Mouse (Mus musculus) lung, adult 2 months (tissue): Measurements from ENCODE around the gene Slc25a26. TPM values are rescaled to one million over a fixed set of nuclear protein-coding genes. Genes with fewer than 3 reads are reported as not detected.
A peak's percentile ranks its signal among the peaks of the same experiment; 100 is the strongest.

Source experiments
- DNase-seq: peaks from one replicate; pipeline ENCODE4 v3.0.0; 2022
- H3K4me1 ChIP-seq: fragments of 200-500 bp; 2 replicates; pipeline ENCODE4 v1.6.1; 2011; ENCODE audit warnings: low read length; ENCODE audit not compliant: control insufficient read depth, insufficient read depth
- H3K4me3 ChIP-seq: fragments of 200-500 bp; replicated peaks from 2 replicates; pipeline ENCODE3; 2011; ENCODE audit warnings: low read depth, mild to moderate bottlenecking, control low read depth, low read length; ENCODE audit errors: extremely low read depth
- CTCF ChIP-seq: fragments of 200-500 bp; IDR thresholded peaks from 2 replicates; pipeline ENCODE4 v1.5.1; 2011; ENCODE audit warnings: mild to moderate bottlenecking, low read length, control low read depth; ENCODE audit not compliant: insufficient read depth
- POLR2A ChIP-seq: fragments of 200-500 bp; IDR thresholded peaks from 2 replicates; pipeline ENCODE4 v1.6.1; 2011; ENCODE audit warnings: low read depth, mild to moderate bottlenecking, control low read depth, low read length, borderline replicate concordance; ENCODE audit errors: extremely low read depth
- WGBS: fragments of 180-500 bp; shearing (Covaris S2); methylation state at CpG from one replicate; pipeline ENCODE4 v1.1.7; 2018; 5-methylcytosine and 5-hydroxymethylcytosine counted together
- polyA plus RNA-seq: library from polyadenylated mRNA; depleted of rRNA; stranded (reverse); fragments of >200 nt; gene quantifications from 2 replicates; pipeline ENCODE4 v1.2.3, GENCODE M21; 2012

Gene Slc25a26
- polyA plus RNA-seq, 1 experiment = 5.7 TPM

GRCm38 (mm10) chr6:94524335-94524734 is 24.2 kb downstream of the Slc25a26 start:
- TF ChIP-seq CTCF (no peak), POLR2A (no peak)
- WGBS = 24% methylated on average over 2 of the region's 2 CpGs

GRCm38 (mm10) chr6:94530756-94531155 is 30.6 kb downstream of the Slc25a26 start:
- H3K4me3 ChIP-seq = no peak overlapping the region
- TF ChIP-seq CTCF (no peak), POLR2A (no peak)
- no peak for DNase-seq
- 55% methylated on average over 7 of the region's 7 CpGs for WGBS
- no peaks in the 10 kb centered on the region for H3K4me1 ChIP-seq

More at GRCm38 (mm10) chr6:94524335-94524734, 24.2 kb downstream of the Slc25a26 start:
- H3K4me1 ChIP-seq = no peaks in the 10 kb centered on the region
- no peak overlapping the region for H3K4me3 ChIP-seq
- no peak for DNase-seq

- Histone ChIP-seq H3K4me1 (no peaks in the 10 kb centered on the region), H3K4me3 (no peak overlapping the region)
- TF ChIP-seq CTCF (no peak), POLR2A (no peak)
- DNase-seq = no peak
- WGBS = 80% methylated on average over 4 of the region's 4 CpGs
Observed at GRCm38 (mm10) chr6:94532086-94532485, 32.0 kb downstream of the Slc25a26 start.

- 74% methylated on average over 8 of the region's 8 CpGs for WGBS
- DNase-seq = no peak
- Histone ChIP-seq H3K4me1 (no peaks in the 10 kb centered on the region), H3K4me3 (no peak overlapping the region)
- TF ChIP-seq CTCF = no peak
- TF ChIP-seq POLR2A = no peak
Observed at GRCm38 (mm10) chr6:94536478-94536877, 36.3 kb downstream of the Slc25a26 start.

- H3K4me1 ChIP-seq = no peaks in the 10 kb centered on the region
- TF ChIP-seq CTCF (no peak), POLR2A (no peak)
- WGBS = 78% methylated on average over 1 of the region's 1 CpGs
- no peak overlapping the region for H3K4me3 ChIP-seq
- no peak for DNase-seq
Observed at GRCm38 (mm10) chr6:94537652-94538051, 37.5 kb downstream of the Slc25a26 start.

GRCm38 (mm10) chr6:94540090-94540489 is 40.0 kb downstream of the Slc25a26 start:
- Histone ChIP-seq H3K4me1 (no peaks in the 10 kb centered on the region), H3K4me3 (no peak overlapping the region)
- TF ChIP-seq POLR2A = no peak
- no peak for TF ChIP-seq CTCF
- DNase-seq = no peak
- 98% methylated on average over 3 of the region's 3 CpGs for WGBS

GRCm38 (mm10) chr6:94540615-94541014 is 40.5 kb downstream of the Slc25a26 start:
- no peak for DNase-seq
- Histone ChIP-seq H3K4me1 (no peaks in the 10 kb centered on the region), H3K4me3 (no peak overlapping the region)
- TF ChIP-seq CTCF = no peak
- no peak for TF ChIP-seq POLR2A
- 89% methylated on average over 4 of the region's 4 CpGs for WGBS

- no peak for DNase-seq
- no peak for TF ChIP-seq POLR2A
- TF ChIP-seq CTCF = no peak
- no peaks in the 10 kb centered on the region for H3K4me1 ChIP-seq
- 52% methylated on average over 6 of the region's 6 CpGs for whole genome bisulfite sequencing
- no peak overlapping the region for H3K4me3 ChIP-seq
Observed at GRCm38 (mm10) chr6:94541133-94541532, 41.0 kb downstream of the Slc25a26 start.

- no peak for DNase-seq
- Histone ChIP-seq H3K4me1 (no peaks in the 10 kb centered on the region), H3K4me3 (no peak overlapping the region)
- 65% methylated on average over 7 of the region's 7 CpGs for WGBS
- TF ChIP-seq POLR2A (no peak), CTCF (no peak)
Observed at GRCm38 (mm10) chr6:94541854-94542253, 41.7 kb downstream of the Slc25a26 start.

GRCm38 (mm10) chr6:94543902-94544840 is 44.0 kb downstream of the Slc25a26 start:
- TF ChIP-seq CTCF (peak; percentile 17; the same call in 1 of the 2 replicates), POLR2A (no peak)
- no peak overlapping the region for H3K4me3 ChIP-seq
- no peak for DNase-seq
- WGBS = 58% methylated on average over 5 of the region's 5 CpGs
- no peaks in the 10 kb centered on the region for H3K4me1 ChIP-seq

- 61% methylated on average over 4 of the region's 4 CpGs for WGBS
- no peak for DNase-seq
- no peak overlapping the region for H3K4me3 ChIP-seq
- no peaks in the 10 kb centered on the region for H3K4me1 ChIP-seq
- TF ChIP-seq POLR2A (no peak), CTCF (no peak)
Observed at GRCm38 (mm10) chr6:94547239-94547638, 47.1 kb downstream of the Slc25a26 start.
